ENCODE assay signal across 8 mouse cellular contexts in genomic region chr5:135794859-135795181, GRCm38 (mm10). TPM values are rescaled to one million over a fixed set of nuclear protein-coding genes. Genes with fewer than 3 reads are reported as not detected.
DNase-seq lines count a peak whose midpoint lies in the region; ATAC-seq and TF ChIP-seq lines count a peak whose summit lies in the region.

No protein-coding gene starts in this region.

- peak overlapping the region; percentile 66 for H3K4me2 ChIP-seq in heart, embryonic 13.5 days
- H3K4me2 ChIP-seq in hindbrain, embryonic 14.5 days (replicated peaks), result peak overlapping the region; percentile 22

- peaks cover 28% of the 10 kb centered on the region for H3K36me3 ChIP-seq in heart, embryonic 13.5 days
- peaks cover 15% of the 10 kb centered on the region for H3K36me3 ChIP-seq in ES-E14 (ENCODE audit: control insufficient read depth, insufficient read depth, low read length, poor library complexity, severe bottlenecking)
- H3K36me3 ChIP-seq in hindbrain, embryonic 14.5 days (replicated peaks; ENCODE audit: control insufficient read depth, insufficient read depth), result peaks cover 24% of the 10 kb centered on the region

- ATAC-seq in heart, embryonic 13.5 days (ENCODE audit: extremely low read depth, insufficient number of reproducible peaks, low FRiP score, low TSS enrichment), result 0 out of 2 replicates have a peak, but pooled peaks have one; percentile 42
- no peak; the same call in 1 of the 2 replicates for ATAC-seq in hindbrain, embryonic 14.5 days (ENCODE audit: low FRiP score)
- peak; percentile 19 for ATAC-seq in megakaryocyte-erythroid progenitor cell, adult 5-6 weeks (replicated peaks; ENCODE audit: low FRiP score, low TSS enrichment, poor library complexity, severe bottlenecking)

- H3K4me3 ChIP-seq in heart, embryonic 13.5 days, result peak overlapping the region; percentile 49
- H3K4me3 ChIP-seq in ES-E14 (ENCODE audit: insufficient read depth in 1 of 2, low read depth in 1 of 2, low read length in 2 of 2, poor library complexity in 1 of 2, severe bottlenecking in 1 of 2), result peak overlapping the region in 1 of 2 experiments; percentile 15; a peak in 2 of 4 replicates
- no peak overlapping the region for H3K4me3 ChIP-seq in hindbrain, embryonic 14.5 days (replicated peaks; ENCODE audit: low read length)

- peak overlapping the region; percentile 77 for H3K9ac ChIP-seq in heart, embryonic 13.5 days
- peak overlapping the region; percentile 3; the same call in 1 of the 2 replicates for H3K9ac ChIP-seq in ES-E14 (ENCODE audit: insufficient read depth, low read depth, low read length, poor library complexity, severe bottlenecking)
- peak overlapping the region; percentile 45 for H3K9ac ChIP-seq in hindbrain, embryonic 14.5 days

- 0 out of 2 replicates have a peak, but pooled peaks cover 3% of the 10 kb centered on the region for H3K27me3 ChIP-seq in heart, embryonic 13.5 days (replicated peaks)
- no peaks in the 10 kb centered on the region for H3K27me3 ChIP-seq in hindbrain, embryonic 14.5 days (ENCODE audit: control insufficient read depth, insufficient read depth, low read length)

- WGBS in heart, embryonic 13.5 days, result 6% methylated on average over 5 of the region's 5 CpGs
- WGBS in hindbrain, embryonic 14.5 days, result 6% methylated on average over 5 of the region's 5 CpGs

- DNase-seq in heart, postnatal 4 days, result no peak
- no peak for DNase-seq in ES-E14 (ENCODE audit: low read depth, low spot score)
- DNase-seq in hindbrain, embryonic 14.5 days (ENCODE audit: low spot score), result no peak
- no peak for DNase-seq in right cerebral cortex, postnatal 10 days (ENCODE audit: low spot score in 2 of 2)
- DNase-seq in adrenal gland, postnatal 4 days (ENCODE audit: low spot score in 2 of 2), result no peak
- no peak for DNase-seq in right cerebral cortex, postnatal 36 days (ENCODE audit: low spot score in 2 of 2)

- peaks cover 14% of the 10 kb centered on the region for H3K4me1 ChIP-seq in heart, embryonic 13.5 days
- peaks cover 1 to 7% of the 10 kb centered on the region in 2 experiments; a peak in 2 of 4 replicates for H3K4me1 ChIP-seq in ES-E14 (ENCODE audit: control insufficient read depth in 2 of 2, insufficient read depth in 2 of 2, low read length in 2 of 2, poor library complexity in 1 of 2)
- peaks cover 6% of the 10 kb centered on the region; the same call in 1 of the 2 replicates for H3K4me1 ChIP-seq in hindbrain, embryonic 14.5 days (replicated peaks; ENCODE audit: control insufficient read depth, insufficient read depth, low read length)

- peak overlapping the region; percentile 70 for H3K27ac ChIP-seq in heart, embryonic 13.5 days (replicated peaks)
- peak overlapping the region; percentile 9; the same call in 1 of the 2 replicates for H3K27ac ChIP-seq in ES-E14 (ENCODE audit: insufficient read depth, low read depth, low read length, poor library complexity, severe bottlenecking)
- H3K27ac ChIP-seq in hindbrain, embryonic 14.5 days, result peak overlapping the region; percentile 89

- in situ Hi-C loops in ES-E14 (cut with MboI; ENCODE audit: low sequenced_read_pairs in 2 of 2, unreplicated experiment in 2 of 2), result no loop called here

- H3K9me3 ChIP-seq in heart, embryonic 13.5 days, result no peaks in the 10 kb centered on the region
- H3K9me3 ChIP-seq in ES-E14 (ENCODE audit: control insufficient read depth, insufficient read depth, low read depth, low read length), result no peaks in the 10 kb centered on the region
- no peaks in the 10 kb centered on the region for H3K9me3 ChIP-seq in hindbrain, embryonic 14.5 days (ENCODE audit: control insufficient read depth, low read length)

TF ChIP-seq in ES-E14, 5 proteins besides CTCF, POLR2A, EP300 and RAD21:
- no peak for TF ChIP-seq CHD2 (IDR thresholded peaks at IDR 0.05; ENCODE audit: low read depth, low read length)
- no peak for TF ChIP-seq ZC3H11A (IDR thresholded peaks at IDR 0.05; ENCODE audit: borderline replicate concordance, low read depth, low read length)

RNA-seq across cellular contexts. Expression of gene Srrm3, which starts 11.9 kb away (rescaled TPM):
- 0.06 and 0.13 TPM in 2 replicates for polyA plus RNA-seq in heart, embryonic 13.5 days (2015; fragmentation: Nextera tagmentation; extraction: Ambion mirVana)
- under 1 TPM; 0.12 to 0.20 TPM for total RNA-seq in heart, postnatal 4 days (2021)
- total RNA-seq in ES-E14 (2012; rRNA removed), result 0.18 and 0.90 TPM in 2 replicates
- polyA plus RNA-seq in hindbrain, embryonic 14.5 days (2014; fragmentation: Nextera tagmentation; extraction: Ambion mirVana), result 49.3 and 51.3 TPM in 2 replicates
- not detected in 2 replicates for total RNA-seq in megakaryocyte-erythroid progenitor cell, adult 5-6 weeks (2014; fragmentation: Nextera tagmentation)
- total RNA-seq in megakaryocyte-erythroid progenitor cell, adult 5-6 weeks (2017), result not detected in 2 replicates
- total RNA-seq in adrenal gland, postnatal 4 days (2021), result 1 to 10 TPM; 7.5 to 7.9 TPM

RNA-seq across cellular contexts. Expression of gene Mdh2, which starts 16.5 kb away (rescaled TPM):
- polyA plus RNA-seq in heart, embryonic 13.5 days (2015; fragmentation: Nextera tagmentation; extraction: Ambion mirVana), result 966 and 1,014 TPM in 2 replicates
- total RNA-seq in heart, postnatal 4 days (2021), result 1,000 to 10,000 TPM; 1,387 to 1,444 TPM
- 181 and 223 TPM in 2 replicates for total RNA-seq in ES-E14 (2012; rRNA removed)
- 599 and 617 TPM in 2 replicates for polyA plus RNA-seq in hindbrain, embryonic 14.5 days (2014; fragmentation: Nextera tagmentation; extraction: Ambion mirVana)
- total RNA-seq in megakaryocyte-erythroid progenitor cell, adult 5-6 weeks (2014; fragmentation: Nextera tagmentation), result 441 and 446 TPM in 2 replicates
- 207 and 288 TPM in 2 replicates for total RNA-seq in megakaryocyte-erythroid progenitor cell, adult 5-6 weeks (2017)
- total RNA-seq in adrenal gland, postnatal 4 days (2021), result 100 to 1,000 TPM; 433 to 459 TPM

RNA-seq across cellular contexts. Expression of gene Styxl1, which starts 16.6 kb away (rescaled TPM):
- 0.29 TPM in 1 of 2 replicates, not detected in the other for polyA plus RNA-seq in heart, embryonic 13.5 days (2015; fragmentation: Nextera tagmentation; extraction: Ambion mirVana)
- not detected for total RNA-seq in heart, postnatal 4 days (2021)
- total RNA-seq in ES-E14 (2012; rRNA removed), result not detected in 2 replicates
- polyA plus RNA-seq in hindbrain, embryonic 14.5 days (2014; fragmentation: Nextera tagmentation; extraction: Ambion mirVana), result 0.25 and 0.30 TPM in 2 replicates
- 3.0 TPM in 1 of 2 replicates, not detected in the other for total RNA-seq in megakaryocyte-erythroid progenitor cell, adult 5-6 weeks (2014; fragmentation: Nextera tagmentation)
- not detected in 2 replicates for total RNA-seq in megakaryocyte-erythroid progenitor cell, adult 5-6 weeks (2017)
- 1 to 10 TPM; 1.6 to 1.7 TPM for total RNA-seq in adrenal gland, postnatal 4 days (2021)

RNA-seq across cellular contexts. Expression of gene Tmem120a, which starts 50.6 kb away (rescaled TPM):
- 30.8 and 32.0 TPM in 2 replicates for polyA plus RNA-seq in heart, embryonic 13.5 days (2015; fragmentation: Nextera tagmentation; extraction: Ambion mirVana)
- total RNA-seq in heart, postnatal 4 days (2021), result 10 to 100 TPM; 14.4 to 16.7 TPM
- 38.7 and 42.2 TPM in 2 replicates for total RNA-seq in ES-E14 (2012; rRNA removed)
- polyA plus RNA-seq in hindbrain, embryonic 14.5 days (2014; fragmentation: Nextera tagmentation; extraction: Ambion mirVana), result 89.0 and 90.2 TPM in 2 replicates
- total RNA-seq in megakaryocyte-erythroid progenitor cell, adult 5-6 weeks (2014; fragmentation: Nextera tagmentation), result 11.2 and 14.3 TPM in 2 replicates
- 12.1 and 15.7 TPM in 2 replicates for total RNA-seq in megakaryocyte-erythroid progenitor cell, adult 5-6 weeks (2017)
- total RNA-seq in adrenal gland, postnatal 4 days (2021), result 10 to 100 TPM; 46.8 to 53.9 TPM

Comparison
In these comparisons a context has a peak if more than half of its experiments do, and no peak if none do; other contexts are left out.
1. H3K27ac ChIP-seq: peak in every context shown above with its lines; median percentile 89 in hindbrain, embryonic 14.5 days; 70 in heart, embryonic 13.5 days; 9 in ES-E14.
2. H3K9ac ChIP-seq: peak in every context shown above with its lines; median percentile 77 in heart, embryonic 13.5 days; 45 in hindbrain, embryonic 14.5 days; 3 in ES-E14.